Mouse (Mus musculus): Measurements from ENCODE around the gene Psmd9.
"Not testable (repeated sequence)": the region's sequence is repeated elsewhere in the genome, so short reads cannot be mapped to it uniquely, and the experiment has no call there.

Gene Psmd9

DNA sequence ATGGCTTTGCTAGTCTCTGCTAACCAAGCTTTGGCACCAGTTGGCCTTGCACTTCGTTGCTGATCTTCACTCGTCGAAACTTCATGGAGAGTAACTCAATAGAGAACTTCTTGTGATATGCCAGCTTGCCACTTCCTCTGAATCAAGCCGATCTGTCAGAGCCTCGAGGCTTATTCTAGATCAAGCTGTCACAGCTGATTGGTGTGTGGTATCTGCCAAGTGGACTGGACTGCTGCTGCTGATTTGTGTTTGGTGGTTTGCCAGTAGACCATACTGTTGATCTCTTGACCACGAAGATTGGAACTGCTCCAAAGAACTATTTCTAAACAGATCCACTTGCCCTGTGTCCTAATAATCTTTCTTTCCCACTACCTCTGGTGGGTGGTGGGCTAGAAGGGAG is 22.2 kb downstream of the Psmd9 start:
- no peak for DNase-seq (ENCODE audit: low read depth, low spot score)

GRCm38 (mm10) chr5:123192606-123193150 is 23.5 kb downstream of the Psmd9 start:
- DNase-seq (ENCODE audit: low read depth, low spot score), result no peak

DNA sequence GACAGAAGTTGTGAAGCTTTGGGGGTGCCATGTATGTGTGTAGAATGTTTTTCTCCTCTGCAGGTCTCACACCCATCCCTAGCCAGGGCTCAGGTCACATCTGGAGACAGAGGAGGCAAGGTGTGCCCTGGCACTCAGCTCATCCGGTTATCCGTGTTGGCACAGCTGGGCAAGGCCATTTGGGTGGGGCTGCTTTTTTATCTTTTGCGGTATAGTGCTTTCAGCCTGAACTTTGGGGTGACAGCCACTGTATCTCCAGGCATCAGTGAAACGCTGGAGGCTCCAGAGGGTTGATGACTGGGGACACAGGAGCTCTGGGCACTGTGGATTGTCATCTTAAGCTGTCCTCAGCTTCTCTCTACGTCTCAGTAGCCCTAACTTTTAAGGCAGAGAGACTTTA is 24.2 kb downstream of the Psmd9 start:
- DNase-seq (ENCODE audit: low read depth, low spot score), result peak; percentile 75

DNA sequence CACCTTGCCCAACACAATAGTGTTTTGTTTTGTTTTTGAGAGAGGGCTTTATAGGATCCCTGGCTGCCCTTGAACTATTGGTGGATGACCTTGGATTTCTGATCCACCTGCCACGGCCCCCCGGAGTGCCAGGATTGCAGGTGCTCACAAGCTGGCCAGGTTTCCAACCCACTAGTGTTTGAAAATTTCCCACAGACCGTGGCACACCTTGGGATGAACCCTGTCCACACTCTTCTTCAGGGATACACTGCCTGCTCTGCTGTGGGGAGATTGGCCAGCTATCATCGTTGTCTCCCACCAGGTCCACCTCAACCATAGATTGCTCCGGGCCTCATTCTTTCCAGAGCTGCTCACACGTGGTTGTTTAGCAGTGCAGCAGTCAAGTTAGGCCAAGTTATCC is 25.6 kb downstream of the Psmd9 start:
- DNase-seq (ENCODE audit: low read depth, low spot score), result no peak

- no peak for DNase-seq (ENCODE audit: low read depth, low spot score)
Observed at GRCm38 (mm10) chr5:123195500-123196000, 26.3 kb downstream of the Psmd9 start.

DNA sequence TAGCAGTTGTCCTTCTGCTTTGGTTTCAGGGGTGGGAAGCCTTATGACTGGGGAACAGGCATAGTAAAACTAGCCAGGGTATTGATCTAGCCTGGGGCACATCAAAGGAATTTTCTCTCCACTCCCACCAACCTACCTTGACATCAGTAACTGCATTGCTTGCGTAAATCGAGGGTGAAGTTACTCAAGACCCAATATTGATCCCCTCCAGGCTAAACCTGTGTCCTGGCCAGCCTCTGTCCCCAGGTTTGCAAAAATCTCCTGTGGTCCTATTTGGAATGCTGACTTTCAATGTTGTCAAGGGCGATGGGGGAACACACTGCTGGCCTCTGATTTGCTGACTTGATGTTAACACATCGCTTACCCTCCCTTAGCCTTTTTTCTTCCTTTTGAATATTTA is 27.5 kb downstream of the Psmd9 start:
- no peak for DNase-seq (ENCODE audit: low read depth, low spot score)

DNA sequence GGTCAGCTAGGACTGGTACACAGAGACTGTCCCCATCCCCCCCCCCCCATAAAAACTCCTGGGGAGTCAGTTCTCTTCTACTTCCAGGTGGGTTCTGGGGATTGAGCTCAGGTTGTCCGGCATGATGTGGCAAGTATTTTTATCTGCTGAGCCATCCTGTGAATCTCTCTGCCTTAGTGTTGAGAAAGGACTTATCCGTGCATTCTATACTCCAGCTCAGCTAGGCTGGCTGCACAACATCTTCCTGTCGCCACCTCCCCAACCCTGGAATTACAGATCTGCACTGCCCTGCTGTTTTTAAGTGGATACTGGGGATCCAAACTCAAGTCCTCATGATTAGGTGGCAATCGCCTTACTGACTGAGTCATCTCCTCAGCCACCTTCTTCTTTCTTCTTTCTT is 29.3 kb downstream of the Psmd9 start:
- no peak for DNase-seq (ENCODE audit: low read depth, low spot score)

DNA sequence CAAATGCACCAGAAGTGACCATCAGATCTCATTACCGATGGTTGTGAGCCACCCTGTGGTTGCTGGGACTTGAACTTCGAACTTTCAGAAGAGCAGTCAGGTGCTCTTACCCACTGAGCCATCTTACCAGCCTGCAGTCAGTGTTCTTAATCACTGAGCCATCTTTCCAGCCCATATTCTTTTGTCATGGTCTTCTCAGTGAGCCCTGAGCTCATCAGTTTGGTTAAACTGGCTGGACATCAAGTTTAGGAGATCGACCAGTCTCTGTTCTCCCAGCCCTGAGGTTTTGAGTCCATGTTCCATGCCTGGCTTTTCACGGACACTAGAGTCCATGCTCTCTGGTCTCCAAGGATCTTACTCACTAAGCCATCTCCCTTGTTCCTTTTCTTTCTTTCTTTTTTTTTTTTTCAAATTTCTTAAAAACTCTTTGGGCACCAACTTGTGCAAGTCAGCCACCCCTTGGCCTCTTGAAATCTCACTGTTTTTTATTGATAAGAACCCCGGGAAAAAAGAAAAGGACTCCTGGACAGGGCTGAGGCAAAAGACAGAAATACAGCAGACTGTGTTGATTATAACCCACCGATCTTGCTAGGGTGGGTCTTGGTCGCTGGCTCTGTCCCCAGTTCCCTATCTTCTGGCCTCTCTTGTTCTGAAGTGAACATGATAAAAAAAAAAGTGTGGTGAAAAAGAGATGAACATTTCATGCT is 31.8 kb downstream of the Psmd9 start:
- DNase-seq (ENCODE audit: low read depth, low spot score), result not testable (repeated sequence)

DNA sequence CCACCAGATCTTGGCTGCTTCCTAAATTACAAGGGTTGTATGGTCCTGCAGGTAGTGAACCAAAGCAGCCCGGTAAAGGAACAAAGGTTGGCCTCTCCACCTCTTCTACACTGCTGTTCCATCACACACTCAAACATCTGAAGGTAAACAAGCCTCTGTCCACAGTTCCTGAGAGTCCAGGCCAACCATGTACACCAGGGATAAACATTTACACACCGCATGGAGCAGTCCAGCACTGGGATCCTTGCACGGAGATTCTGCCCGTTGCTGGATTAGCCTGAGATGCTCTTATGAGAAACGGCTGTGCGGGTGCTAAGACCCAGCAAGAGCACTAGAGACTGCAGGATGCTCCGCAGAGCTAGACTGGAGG is 32.3 kb downstream of the Psmd9 start:
- DNase-seq (ENCODE audit: low read depth, low spot score), result no peak

GRCm38 (mm10) chr5:123201987-123202386 is 32.8 kb downstream of the Psmd9 start:
- no peak for DNase-seq (ENCODE audit: low read depth, low spot score)

DNA sequence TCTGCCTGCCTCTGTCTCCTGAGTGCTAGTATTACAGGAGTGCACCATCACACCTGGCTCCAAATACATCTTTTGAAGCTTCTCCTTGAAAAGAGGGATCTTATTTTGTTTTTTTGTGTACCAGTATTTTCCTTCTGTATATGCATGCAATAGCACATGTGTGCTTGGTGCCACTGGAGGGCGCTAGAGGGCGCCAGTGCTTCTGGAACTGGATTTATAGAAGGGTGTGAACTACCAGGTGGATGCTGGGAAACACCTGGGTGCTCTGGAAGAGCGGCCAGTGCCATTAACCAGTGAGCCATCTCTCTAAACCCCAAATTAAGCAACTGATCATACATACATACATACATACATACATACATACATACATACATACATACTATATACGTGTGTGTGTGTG is 33.6 kb downstream of the Psmd9 start:
- DNase-seq (ENCODE audit: low read depth, low spot score), result not testable (repeated sequence)

DNA sequence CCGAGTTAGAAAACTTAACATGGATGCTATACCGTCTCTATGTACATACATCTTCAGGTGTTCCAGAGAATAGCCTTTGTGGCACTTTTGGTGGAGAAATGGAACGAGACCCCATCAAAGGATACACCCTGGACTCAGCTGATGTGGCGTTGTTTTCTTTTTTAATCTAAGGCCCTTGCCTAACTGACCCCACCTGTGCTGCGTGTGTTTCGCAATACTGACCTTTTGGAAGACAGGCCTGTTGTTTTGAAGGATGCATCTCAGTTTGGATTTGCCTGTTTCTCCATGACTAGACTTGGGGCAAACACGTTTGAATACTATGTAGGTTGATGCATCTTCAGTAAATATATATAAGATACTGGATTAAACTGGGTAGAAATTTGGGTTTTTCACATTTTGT is 34.4 kb downstream of the Psmd9 start:
- DNase-seq (ENCODE audit: low read depth, low spot score), result not testable (repeated sequence)

GRCm38 (mm10) chr5:123222346-123223050 is 53.3 kb downstream of the Psmd9 start:
- not testable (repeated sequence) for DNase-seq (ENCODE audit: low read depth, low spot score)

DNA sequence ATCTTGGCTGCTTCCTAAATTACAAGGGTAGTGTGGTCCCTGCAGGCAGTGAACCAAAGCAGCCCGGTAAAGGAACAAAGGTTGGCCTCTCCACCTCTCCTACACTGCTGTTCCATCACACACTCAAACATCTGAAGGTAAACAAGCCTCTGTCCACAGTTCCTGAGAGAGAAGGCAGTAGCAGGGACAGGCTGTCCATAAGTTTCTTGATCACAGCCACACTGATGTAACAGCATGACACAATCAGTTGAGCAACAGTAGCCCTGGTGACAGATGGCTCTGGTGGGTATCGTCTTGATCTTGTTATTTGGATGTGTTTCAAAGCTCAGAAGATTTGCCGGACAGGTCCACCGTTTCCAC is 53.8 kb downstream of the Psmd9 start:
- no peak for DNase-seq (ENCODE audit: low read depth, low spot score)

DNA sequence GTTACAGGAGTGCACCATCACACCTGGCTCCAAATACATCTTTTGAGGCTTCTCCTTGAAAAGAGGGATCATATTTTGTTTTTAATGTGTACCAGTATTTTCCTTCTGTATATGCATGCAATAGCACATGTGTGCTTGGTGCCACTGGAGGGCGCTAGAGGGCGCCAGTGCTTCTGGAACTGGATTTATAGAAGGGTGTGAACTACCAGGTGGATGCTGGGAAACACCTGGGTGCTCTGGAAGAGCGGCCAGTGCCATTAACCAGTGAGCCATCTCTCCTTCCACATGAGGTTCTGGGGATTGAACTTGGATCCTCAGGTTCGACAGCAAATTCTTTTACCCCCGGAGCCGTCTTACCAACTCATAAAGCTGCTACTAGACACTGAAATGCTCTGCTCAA is 54.6 kb downstream of the Psmd9 start:
- DNase-seq (ENCODE audit: low read depth, low spot score), result not testable (repeated sequence)

GRCm38 (mm10) chr5:123226851-123227250 is 57.6 kb downstream of the Psmd9 start:
- DNase-seq (ENCODE audit: low read depth, low spot score), result no peak

DNA sequence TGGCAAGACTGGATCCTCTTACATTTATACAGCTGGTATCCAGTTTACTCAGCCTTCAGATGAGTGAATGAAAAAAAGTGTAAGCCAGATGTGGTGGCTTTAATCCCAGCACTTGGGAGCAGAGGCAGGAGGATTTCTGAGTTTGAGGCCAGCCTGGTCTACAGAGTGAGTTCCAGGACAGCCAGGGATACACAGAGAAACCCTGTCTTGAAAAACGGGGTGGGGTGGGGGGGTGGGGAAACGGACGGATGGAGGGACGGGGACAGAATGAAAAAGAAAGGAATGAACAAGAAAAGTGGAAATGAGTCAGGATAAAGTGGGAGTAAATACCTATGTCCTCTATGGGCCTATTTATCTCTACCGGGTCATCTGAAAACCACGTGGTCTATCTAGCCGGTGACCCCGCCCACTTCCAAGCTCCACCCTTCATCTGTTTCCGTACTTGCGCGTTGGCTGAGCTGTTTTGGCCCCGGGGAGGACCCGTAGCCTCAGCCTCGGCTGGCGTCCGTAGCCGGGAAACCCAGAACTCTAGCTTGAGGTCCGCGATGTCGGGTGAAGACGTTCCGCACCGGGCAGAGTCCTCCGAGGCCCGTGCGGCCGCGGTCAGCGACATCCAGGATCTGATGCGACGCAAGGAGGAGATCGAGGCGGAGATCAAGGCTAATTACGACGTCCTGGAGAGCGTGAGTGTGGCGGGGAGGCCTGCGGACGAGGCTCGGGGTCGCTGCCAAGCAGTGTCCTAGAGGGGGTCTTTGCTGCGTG is 58.7 kb downstream of the Psmd9 start:
- DNase-seq (ENCODE audit: low read depth, low spot score), result peak; percentile 98

DNA sequence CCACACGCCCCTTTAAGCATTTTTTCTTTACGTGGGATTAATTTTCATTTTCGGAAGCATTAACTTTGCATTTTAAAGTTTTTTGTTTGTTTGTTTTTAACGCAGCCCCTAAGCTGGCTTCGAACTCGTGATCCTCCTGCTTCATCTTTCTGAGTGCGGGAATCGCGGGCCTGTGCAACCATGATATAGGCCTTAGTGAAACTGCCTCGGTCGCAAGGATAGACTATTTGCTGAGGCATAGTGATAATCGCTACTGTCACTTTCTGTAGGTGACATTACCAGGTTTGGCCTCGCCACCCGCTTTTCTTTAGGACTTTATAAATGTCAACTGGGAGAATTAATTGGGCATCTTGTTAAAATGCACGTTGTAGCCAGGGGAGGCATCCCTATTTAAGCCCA is 59.3 kb downstream of the Psmd9 start:
- peak; percentile 31 for DNase-seq (ENCODE audit: low read depth, low spot score)

- no peak for DNase-seq (ENCODE audit: low read depth, low spot score)
Observed at GRCm38 (mm10) chr5:123229296-123229695, 60.1 kb downstream of the Psmd9 start.

GRCm38 (mm10) chr5:123232180-123232579 is 63.0 kb downstream of the Psmd9 start:
- DNase-seq (ENCODE audit: low read depth, low spot score), result no peak

DNA sequence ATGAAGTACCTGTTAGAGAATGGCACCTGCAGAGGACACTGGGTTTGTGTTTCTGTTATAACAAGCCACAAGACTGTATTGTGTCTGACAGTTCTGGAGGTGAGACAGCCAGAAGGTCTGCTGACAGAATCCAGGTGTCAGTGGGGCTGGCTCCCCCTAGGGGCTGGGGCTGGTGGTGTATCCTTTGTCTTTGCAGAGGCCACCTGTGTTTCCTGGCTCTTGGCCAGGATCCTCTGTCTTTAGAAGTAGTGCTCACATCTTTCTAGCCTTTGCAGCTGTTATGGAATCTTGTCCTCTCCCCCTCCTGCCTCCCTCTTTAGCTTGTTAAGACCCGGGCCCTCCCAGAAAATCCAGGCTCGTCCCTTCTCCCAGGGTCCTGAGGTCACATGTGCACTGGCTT is 66.5 kb downstream of the Psmd9 start:
- DNase-seq (ENCODE audit: low read depth, low spot score), result no peak

DNA sequence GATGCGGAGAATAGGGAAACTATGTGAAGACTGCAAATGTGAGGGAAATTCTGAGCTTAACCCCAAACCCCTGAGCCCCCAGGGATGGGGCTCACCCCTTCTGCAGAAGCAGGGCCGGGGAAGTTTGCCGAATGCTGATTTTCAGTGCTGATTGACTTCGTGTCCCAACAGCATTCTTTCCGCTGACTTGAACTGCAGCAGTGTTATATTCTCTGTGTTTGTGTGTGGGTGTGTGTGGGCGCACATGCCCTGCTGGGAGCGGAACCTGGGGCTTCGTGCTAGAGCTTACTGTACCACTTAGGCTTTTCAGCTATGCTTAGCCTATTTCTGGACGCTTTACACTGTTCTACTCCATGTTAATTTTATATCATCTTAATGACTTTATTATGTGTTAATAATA is 67.2 kb downstream of the Psmd9 start:
- DNase-seq (ENCODE audit: low read depth, low spot score), result no peak
